ENCODE assay signal across 8 mouse cellular contexts in the genomic region with DNA sequence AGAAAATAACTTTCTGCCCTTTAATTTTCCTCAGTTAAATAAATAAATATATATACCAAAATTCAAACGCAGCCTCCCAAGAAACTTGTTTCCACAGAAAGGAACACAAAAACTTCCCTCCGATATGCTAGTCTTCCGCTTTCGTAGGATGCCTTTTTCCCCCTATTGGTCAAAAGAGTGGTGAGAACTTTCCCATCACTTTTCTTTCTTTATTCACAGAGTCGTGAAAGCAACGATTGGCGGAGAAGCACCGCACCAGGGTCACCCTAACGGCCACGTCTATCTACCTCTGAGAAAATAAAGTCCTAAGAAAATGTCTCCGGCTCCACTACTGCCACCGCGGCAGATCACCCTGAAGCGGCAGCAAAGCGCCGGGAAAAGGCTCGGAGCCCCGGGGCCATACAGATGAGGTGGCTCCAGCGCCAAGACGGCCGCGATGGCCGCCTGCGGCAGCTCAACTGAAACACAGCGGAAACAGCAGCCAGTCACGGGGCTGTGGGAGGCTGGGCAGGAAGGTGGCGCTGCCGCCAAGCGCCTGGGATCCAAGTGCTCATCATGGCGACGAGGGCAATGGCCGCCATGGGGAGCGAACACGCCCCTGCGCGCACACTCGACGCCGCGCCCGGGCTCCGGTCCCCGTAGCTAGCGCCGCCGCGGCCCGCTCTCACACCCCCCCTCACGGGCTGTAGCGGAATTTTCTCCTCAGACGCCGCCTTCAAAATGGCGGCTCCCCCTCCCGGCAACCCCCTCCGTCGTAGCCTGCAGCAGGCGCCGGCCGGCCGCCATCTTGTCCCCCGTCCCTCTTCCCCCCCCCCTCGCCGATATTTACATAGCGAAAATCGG. TPM values are rescaled to one million over a fixed set of nuclear protein-coding genes. Genes with fewer than 3 reads are reported as not detected.
DNase-seq lines count a peak whose midpoint lies in the region; ATAC-seq and TF ChIP-seq lines count a peak whose summit lies in the region.

No protein-coding gene starts in this region.

- H3K79me2 ChIP-seq in liver, adult 2 months (ENCODE audit: control insufficient read depth, insufficient read depth, low read length), result peaks cover 9% of the 10 kb centered on the region; the same call in 1 of the 2 replicates

- H3K36me3 ChIP-seq in heart, embryonic 11.5 days (ENCODE audit: control insufficient read depth, insufficient read depth, low read length), result no peaks in the 10 kb centered on the region
- no peaks in the 10 kb centered on the region for H3K36me3 ChIP-seq in kidney, embryonic 16.5 days (ENCODE audit: insufficient read depth, low read length)
- no peaks in the 10 kb centered on the region for H3K36me3 ChIP-seq in liver, adult 2 months (ENCODE audit: control insufficient read depth, insufficient read depth, low read length)

- TF ChIP-seq POLR2A in brain, embryonic 14.5 days (IDR thresholded peaks at IDR 0.05; ENCODE audit: borderline replicate concordance, extremely low read depth, insufficient read depth, insufficient read length, poor library complexity, severe bottlenecking), result no peak
- TF ChIP-seq POLR2A in liver, adult 2 months (IDR thresholded peaks at IDR 0.05; ENCODE audit: extremely low read depth, insufficient read depth, low read length), result peak; percentile 50; the same call in 1 of the 2 replicates

- peak overlapping the region; percentile 99 for H3K27ac ChIP-seq in heart, embryonic 11.5 days (ENCODE audit: low read depth, low read length)
- H3K27ac ChIP-seq in kidney, embryonic 16.5 days (ENCODE audit: low read length), result peak overlapping the region; percentile 98
- H3K27ac ChIP-seq in liver, adult 2 months (replicated peaks; ENCODE audit: insufficient read depth, low read depth, low read length), result peak overlapping the region; percentile 97

- TF ChIP-seq CTCF in brain, embryonic 14.5 days (IDR thresholded peaks at IDR 0.05; ENCODE audit: borderline replicate concordance, extremely low read depth, insufficient read depth, insufficient read length), result 0 out of 2 replicates have a peak, but pooled peaks have one; percentile 1
- peak; percentile 29 for TF ChIP-seq CTCF in liver, adult 2 months (IDR thresholded peaks at IDR 0.05; ENCODE audit: low read depth, low read length)

- peak; percentile 95 for ATAC-seq in erythroblast, adult 5-6 weeks (replicated peaks; ENCODE audit: low FRiP score, poor library complexity, severe bottlenecking)
- peak; percentile 87 for ATAC-seq in heart, embryonic 11.5 days (replicated peaks; ENCODE audit: insufficient number of reproducible peaks, low FRiP score, low TSS enrichment)
- peak; percentile 89 for ATAC-seq in kidney, embryonic 16.5 days (ENCODE audit: low FRiP score, low TSS enrichment)
- ATAC-seq in monocyte, adult 5-6 weeks (replicated peaks; ENCODE audit: insufficient number of reproducible peaks, low FRiP score, low TSS enrichment, poor library complexity, severe bottlenecking), result peak; percentile 87

- H3K4me2 ChIP-seq in heart, embryonic 11.5 days, result peak overlapping the region; percentile 67
- peak overlapping the region; percentile 64 for H3K4me2 ChIP-seq in kidney, embryonic 16.5 days (replicated peaks; ENCODE audit: low read depth, low read length)

- 12% methylated on average over 61 of the region's 65 CpGs for WGBS in heart, embryonic 11.5 days (ENCODE audit: insufficient replicate concordance)
- 19% methylated on average over 54 of the region's 65 CpGs for WGBS in kidney, embryonic 16.5 days
- WGBS in liver, adult 2 months, result under 1% methylated on average over 46 of the region's 65 CpGs

- H3K9ac ChIP-seq in heart, embryonic 11.5 days (ENCODE audit: low read depth, low read length), result peak overlapping the region; percentile 95
- peak overlapping the region; percentile 94 for H3K9ac ChIP-seq in kidney, embryonic 16.5 days (replicated peaks; ENCODE audit: low read length)
- H3K9ac ChIP-seq in liver, adult 2 months (ENCODE audit: low read depth, low read length), result peak overlapping the region; percentile 100

- peaks cover 29% of the 10 kb centered on the region for H3K27me3 ChIP-seq in heart, embryonic 11.5 days (ENCODE audit: control insufficient read depth, insufficient read depth, low read length)
- peaks cover 25% of the 10 kb centered on the region; the same call in 1 of the 2 replicates for H3K27me3 ChIP-seq in kidney, embryonic 16.5 days (ENCODE audit: insufficient read depth, low read length)
- no peaks in the 10 kb centered on the region for H3K27me3 ChIP-seq in liver, adult 2 months (ENCODE audit: control insufficient read depth, insufficient read depth, low read length)

- H3K4me3 ChIP-seq in heart, embryonic 11.5 days (ENCODE audit: low read depth, low read length), result peak overlapping the region; percentile 65
- H3K4me3 ChIP-seq in kidney, embryonic 16.5 days (ENCODE audit: low read length), result peak overlapping the region; percentile 66
- H3K4me3 ChIP-seq in liver, adult 2 months (ENCODE audit: insufficient read depth, low read depth, low read length), result peak overlapping the region; percentile 95

- peaks cover 4% of the 10 kb centered on the region; the same call in 1 of the 2 replicates for H3K4me1 ChIP-seq in heart, embryonic 11.5 days (ENCODE audit: control insufficient read depth, insufficient read depth, low read length)
- H3K4me1 ChIP-seq in kidney, embryonic 16.5 days (ENCODE audit: insufficient read depth, low read length), result peaks cover 4% of the 10 kb centered on the region; the same call in 1 of the 2 replicates
- peaks cover 11% of the 10 kb centered on the region for H3K4me1 ChIP-seq in liver, adult 2 months (ENCODE audit: control insufficient read depth, insufficient read depth, low read length)

- DNase-seq in CD4-positive helper T cell, adult 2 months (ENCODE audit: low read depth, low spot score), result peak; percentile 94
- peak; percentile 96 for DNase-seq in brain, embryonic 14.5 days (ENCODE audit: low read depth)
- peak; percentile 72 for DNase-seq in liver, adult 2 months (ENCODE audit: extremely low read depth, low read depth, low spot score)
- DNase-seq in spleen, postnatal 4 days (ENCODE audit: low spot score in 2 of 2), result peak; percentile 85 to 89

- no peaks in the 10 kb centered on the region for H3K9me3 ChIP-seq in heart, embryonic 11.5 days (replicated peaks; ENCODE audit: control insufficient read depth, low read length)
- peaks cover 3% of the 10 kb centered on the region; the same call in 1 of the 2 replicates for H3K9me3 ChIP-seq in kidney, embryonic 16.5 days (ENCODE audit: low read length)

RNA-seq across cellular contexts. Expression of gene Zfx, which starts 1.4 kb away (rescaled TPM):
- polyA plus RNA-seq in brain, embryonic 14.5 days (2012; rRNA removed), result 13.1 and 16.4 TPM in 2 replicates
- total RNA-seq in erythroblast, adult 5-6 weeks (2015; ENCODE audit: low replicate concordance), result 11.1 and 23.6 TPM in 2 replicates
- total RNA-seq in erythroblast, adult 5-6 weeks (2017; ENCODE audit: low replicate concordance), result 12.4 and 25.9 TPM in 2 replicates
- 19.4 and 20.5 TPM in 2 replicates for polyA plus RNA-seq in heart, embryonic 11.5 days (2014; fragmentation: Nextera tagmentation; extraction: Ambion mirVana)
- 30.5 and 31.6 TPM in 2 replicates for polyA plus RNA-seq in kidney, embryonic 16.5 days (2015; fragmentation: Nextera tagmentation; extraction: Ambion mirVana)
- total RNA-seq in liver, adult 2 months (2014; rRNA removed), result 13.8 and 14.4 TPM in 2 replicates
- polyA plus RNA-seq in liver, adult 2 months (2012; rRNA removed), result 1.9 and 2.1 TPM in 2 replicates
- 43.6 to 50.7 TPM (median 46.5 TPM) in 3 replicates for total RNA-seq in monocyte, adult 5-6 weeks (2017)

Comparison
In these comparisons a context has a peak if more than half of its experiments do, and no peak if none do; other contexts are left out.
1. Peak in every context shown above with its lines: DNase-seq, ATAC-seq, H3K4me3 ChIP-seq and H3K27ac ChIP-seq.